Mouse (Mus musculus) left cerebral cortex, adult 8-10 months (tissue): ENCODE measurements around the gene Arrdc5. TPM values are rescaled to one million over a fixed set of nuclear protein-coding genes. Genes with fewer than 3 reads are reported as not detected.
"Not testable (repeated sequence)": the region's sequence is repeated elsewhere in the genome, so short reads cannot be mapped to it uniquely, and the experiment has no call there.

Source experiments
- DNase-seq, 2 experiments: peaks; one replicate each; pipeline ENCODE4 v3.0.0; 2022; ENCODE audit warnings: low spot score in 2 of 2
- total RNA-seq, 4 experiments: library from RNA; stranded (reverse); gene quantifications; 2 replicates each; pipeline ENCODE4 v1.2.4; 2022

Arrdc5 gene
- total RNA-seq, 4 experiments from 2014 or later = not detected

DNA sequence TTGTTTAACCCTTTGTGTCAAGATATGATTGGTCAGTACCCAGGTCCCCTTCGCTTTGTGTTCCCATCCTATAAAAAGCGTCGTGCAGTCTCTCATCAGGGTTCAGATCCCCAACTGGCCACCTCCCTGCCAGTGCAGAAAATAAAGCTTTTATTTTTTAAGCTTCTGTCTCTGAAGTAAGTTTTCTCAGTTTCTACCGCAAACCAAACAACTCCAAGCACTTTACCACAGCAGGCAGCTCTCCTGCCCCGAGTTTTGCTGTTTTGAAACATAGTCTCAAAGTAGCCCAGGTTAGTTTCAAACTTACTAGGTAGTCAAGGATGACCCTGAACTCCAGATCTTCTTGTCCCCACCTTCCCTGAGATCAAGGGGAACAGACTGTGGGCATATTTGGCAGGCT is 21.7 kb downstream of the Arrdc5 start:
- no peak for DNase-seq

DNA sequence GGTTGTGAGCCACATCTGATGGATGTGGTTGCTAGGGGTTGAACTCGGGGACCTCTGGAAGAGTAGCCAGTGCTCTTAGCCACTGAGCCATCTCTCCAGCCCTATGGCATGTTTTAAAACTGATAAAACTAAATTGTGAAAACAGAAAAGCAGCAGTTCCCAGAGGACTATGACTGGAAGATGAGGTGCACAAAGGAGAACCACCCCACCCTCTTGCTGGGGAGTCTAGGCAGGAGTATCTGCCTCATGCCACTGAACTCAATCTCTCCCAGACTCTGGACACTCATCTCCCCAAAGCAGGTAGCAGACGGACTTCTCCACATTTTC is 22.6 kb downstream of the Arrdc5 start:
- DNase-seq = no peak

- DNase-seq = peak; percentile 53 to 87
Measured at GRCm38 (mm10) chr17:56276643-56277566, 23.2 kb downstream of the Arrdc5 start, which contains the start of gene Ticam1. Ticam1 (minus strand) TSS chr17:56276786.

GRCm38 (mm10) chr17:56275842-56276480 is 24.1 kb downstream of the Arrdc5 start:
- DNase-seq = no peak

- DNase-seq = no peak
Measured at GRCm38 (mm10) chr17:56273986-56274385, 26.1 kb downstream of the Arrdc5 start.

DNA sequence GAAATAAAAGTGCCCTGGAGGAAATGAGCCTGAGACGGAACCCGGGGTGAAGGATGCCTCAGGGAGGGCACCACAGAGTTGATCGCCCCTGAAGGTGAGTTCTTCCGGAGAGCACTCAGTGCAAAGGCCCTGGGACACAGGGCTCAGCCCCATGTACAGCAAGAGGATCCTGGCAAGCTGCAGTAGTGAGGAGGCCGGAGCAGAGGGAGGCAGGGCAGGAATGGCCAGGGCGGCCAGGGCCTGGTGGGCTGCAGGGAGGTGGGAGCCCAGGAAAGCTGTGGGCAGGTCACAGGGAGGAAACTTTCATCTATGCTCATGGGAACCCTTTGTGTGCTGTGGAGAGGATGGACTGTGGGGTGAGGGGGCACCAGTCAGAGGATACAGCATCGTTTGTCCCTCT is 26.6 kb downstream of the Arrdc5 start:
- DNase-seq = no peak

- DNase-seq = no peak
Measured at GRCm38 (mm10) chr17:56272644-56273043, 27.4 kb downstream of the Arrdc5 start.

- no peak for DNase-seq
Measured at GRCm38 (mm10) chr17:56271609-56272253, 28.4 kb downstream of the Arrdc5 start.

DNA sequence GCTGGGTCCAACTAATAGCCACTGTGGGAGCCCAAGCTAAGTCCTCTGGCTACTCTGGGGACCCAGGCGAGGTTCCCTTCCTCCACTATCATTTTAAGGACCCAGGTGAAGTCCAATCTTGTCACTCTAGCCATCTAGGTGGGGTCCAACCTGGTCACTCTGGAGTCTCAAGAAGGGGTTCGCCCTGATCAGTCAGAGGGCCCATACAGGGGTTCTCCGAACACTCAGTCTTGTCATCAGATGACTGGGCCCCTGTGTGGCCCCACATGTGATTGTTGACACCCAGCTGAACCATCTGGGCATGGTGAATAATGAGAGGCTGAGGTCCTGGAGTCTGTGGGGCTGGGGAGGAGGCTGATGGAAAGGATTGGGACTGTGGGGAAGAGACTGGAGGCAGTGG is 30.3 kb downstream of the Arrdc5 start:
- DNase-seq = no peak

- peak in 1 of 2 experiments; percentile 73 for DNase-seq
Measured at GRCm38 (mm10) chr17:56269153-56269630, 30.9 kb downstream of the Arrdc5 start.

DNA sequence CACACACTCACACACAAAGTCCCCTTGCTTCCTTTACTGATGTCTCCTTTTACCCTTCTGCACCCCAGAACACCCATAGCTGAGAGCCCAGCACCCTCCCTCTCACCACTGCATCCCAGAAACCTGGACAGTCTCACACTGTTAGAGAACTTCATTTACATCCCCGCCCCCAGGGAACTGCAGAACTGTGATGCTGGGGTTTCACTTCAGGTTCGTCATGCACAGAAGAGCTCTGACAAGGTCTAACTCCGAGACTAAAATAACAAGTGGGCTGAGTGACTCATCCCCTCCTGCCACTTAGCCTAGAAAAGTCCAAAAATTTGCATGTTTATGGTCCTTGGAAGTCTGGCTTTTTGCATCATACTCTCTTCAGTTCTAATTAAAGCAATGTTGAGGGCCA is 33.8 kb downstream of the Arrdc5 start:
- DNase-seq = peak in 1 of 2 experiments; percentile 90

DNA sequence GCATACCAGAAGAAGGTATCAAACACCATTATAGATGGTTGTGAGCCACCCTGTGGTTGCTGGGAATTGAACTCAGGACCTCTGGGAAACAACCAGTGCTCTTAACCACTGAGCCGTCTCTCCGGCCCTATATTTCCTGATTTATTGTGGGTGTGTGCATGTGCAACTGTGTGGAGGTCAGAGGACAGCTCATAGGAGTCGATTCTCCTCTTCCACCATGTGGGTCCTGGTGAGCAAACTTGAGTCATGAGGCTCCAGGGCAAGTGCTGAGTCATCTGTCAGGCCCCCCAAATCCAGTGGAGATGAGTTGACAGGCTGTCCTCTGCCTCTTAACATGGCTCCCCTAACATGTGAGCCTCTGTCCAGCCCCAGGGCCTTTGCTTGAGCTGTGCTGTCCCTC is 34.2 kb downstream of the Arrdc5 start:
- no peak for DNase-seq

DNA sequence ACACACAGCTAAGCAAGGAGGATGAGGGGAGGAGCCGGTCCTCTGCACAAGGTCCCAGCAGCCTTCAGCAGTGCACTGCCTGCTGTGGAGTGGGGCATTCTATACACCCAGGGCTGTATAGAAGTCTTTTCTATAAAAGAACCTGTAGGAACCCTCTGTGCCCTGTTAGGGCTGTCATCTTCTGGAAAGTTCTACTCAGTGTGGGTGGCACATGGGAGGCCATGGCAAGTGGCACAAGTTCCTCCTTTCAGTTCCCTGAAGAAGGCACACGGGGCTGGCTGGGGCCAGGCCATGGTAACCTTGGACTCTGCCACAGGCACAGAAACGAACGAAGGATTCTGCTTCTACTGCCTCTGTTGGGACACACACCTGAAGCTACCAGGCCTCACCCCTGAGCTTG is 35.1 kb downstream of the Arrdc5 start:
- DNase-seq = no peak

DNA sequence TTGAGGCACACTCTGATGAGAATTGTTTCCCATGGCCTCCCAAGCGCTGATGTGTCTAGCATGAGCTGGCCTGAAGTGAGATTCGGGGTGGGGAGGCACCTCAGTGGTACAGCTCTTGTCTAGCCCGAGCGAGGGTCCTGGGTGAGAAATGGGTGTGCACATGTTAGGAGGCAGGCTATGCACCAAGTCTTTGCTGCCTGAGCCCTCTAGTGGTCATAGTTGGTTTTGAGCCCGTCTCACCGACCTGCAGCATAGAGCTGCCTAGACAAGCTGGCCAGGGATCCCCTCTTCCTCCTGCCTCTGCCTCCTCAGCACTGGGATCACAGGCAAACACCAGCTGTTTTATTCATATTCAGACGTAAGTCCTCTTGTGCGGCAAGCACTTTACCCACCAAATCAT is 36.1 kb downstream of the Arrdc5 start:
- DNase-seq = peak in 1 of 2 experiments; percentile 60

- DNase-seq = no peak
Measured at GRCm38 (mm10) chr17:56262645-56263094, 37.4 kb downstream of the Arrdc5 start.

GRCm38 (mm10) chr17:56261166-56261565 is 38.9 kb downstream of the Arrdc5 start:
- DNase-seq = no peak

DNA sequence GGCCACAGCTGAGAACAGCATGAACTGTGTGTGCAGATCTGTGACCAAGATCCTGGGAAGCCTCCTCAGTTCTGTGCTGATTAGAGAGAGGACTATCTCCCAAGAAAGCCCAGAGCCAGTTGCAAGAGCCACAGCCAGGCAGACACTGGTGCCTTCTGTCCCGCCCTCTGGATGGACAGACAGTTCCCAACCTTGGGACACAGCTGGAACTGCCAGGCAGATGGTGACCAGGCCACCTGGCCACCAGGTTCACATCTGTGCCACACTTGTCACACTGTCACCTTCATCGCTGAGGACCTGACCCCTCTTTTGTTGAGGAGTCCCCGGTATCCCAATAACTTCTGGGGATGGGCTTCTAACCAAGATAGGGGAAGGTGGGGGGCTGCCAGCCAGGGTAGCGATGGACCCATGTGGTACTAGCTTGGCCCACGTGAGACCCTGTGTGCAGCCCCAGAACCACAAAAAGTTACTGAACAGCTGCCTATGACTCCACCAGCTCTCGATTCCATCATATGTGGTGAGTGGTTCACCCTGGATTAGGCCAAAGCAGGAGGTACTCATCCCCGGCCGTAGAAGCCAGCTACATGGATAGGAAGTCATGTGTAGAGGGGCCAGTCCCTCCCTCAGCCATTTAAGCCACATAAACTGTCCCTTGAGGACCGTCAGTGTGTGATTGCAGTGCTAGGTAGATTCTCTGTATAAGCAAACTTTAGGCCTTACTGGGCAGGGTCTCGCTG is 40.6 kb downstream of the Arrdc5 start:
- DNase-seq = no peak

- DNase-seq = not testable (repeated sequence)
Measured at GRCm38 (mm10) chr17:56258812-56259211, 41.3 kb downstream of the Arrdc5 start.

DNA sequence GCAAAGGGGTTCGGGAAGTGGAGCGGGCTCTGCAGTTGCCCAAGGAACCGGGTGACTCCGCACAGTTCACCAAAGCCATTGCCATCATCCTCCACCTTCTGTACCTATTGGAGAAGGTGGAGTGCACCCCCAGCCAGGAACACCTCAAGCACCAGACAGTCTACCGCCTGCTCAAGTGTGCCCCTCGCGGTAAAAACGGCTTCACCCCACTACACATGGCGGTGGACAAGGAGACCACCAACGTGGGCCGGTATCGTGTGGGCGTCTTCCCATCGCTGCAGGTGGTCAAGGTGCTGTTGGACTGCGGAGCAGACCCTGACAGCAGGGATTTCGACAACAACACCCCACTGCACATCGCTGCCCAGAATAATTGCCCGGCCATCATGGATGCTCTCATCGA is 41.8 kb downstream of the Arrdc5 start:
- not testable (repeated sequence) for DNase-seq

DNA sequence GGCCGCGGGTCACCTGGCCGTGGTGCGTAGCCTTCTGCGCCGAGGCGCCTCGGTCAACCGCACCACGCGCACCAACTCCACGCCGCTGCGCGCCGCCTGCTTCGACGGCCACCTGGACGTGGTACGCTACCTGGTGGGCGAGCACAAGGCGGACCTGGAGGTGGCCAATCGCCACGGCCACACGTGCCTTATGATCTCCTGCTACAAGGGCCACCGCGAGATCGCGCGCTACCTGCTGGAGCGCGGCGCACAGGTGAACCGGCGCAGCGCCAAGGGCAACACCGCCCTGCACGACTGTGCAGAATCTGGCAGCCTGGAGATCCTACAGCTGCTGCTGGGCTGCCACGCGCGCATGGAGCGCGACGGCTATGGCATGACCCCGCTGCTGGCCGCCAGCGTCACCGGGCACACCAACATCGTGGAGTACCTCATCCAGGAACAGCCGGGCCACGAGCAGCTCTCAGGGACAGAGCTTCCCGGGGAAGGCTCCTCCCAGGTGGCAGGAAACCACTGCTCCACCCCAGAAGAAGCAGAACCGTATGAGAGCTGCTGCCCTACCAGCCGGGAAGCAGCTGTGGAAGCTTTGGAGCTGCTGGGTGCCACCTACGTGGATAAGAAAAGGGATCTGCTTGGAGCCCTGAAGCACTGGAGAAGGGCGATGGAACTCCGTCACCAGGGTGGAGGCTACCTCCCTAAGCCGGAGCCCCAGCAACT is 42.7 kb downstream of the Arrdc5 start:
- no peak for DNase-seq
